Mouse (Mus musculus) right cerebral cortex, adult 2 months (tissue): Measurements from ENCODE around the gene Htr7.

Source experiments
- DNase-seq, 2 experiments: peaks; one replicate each; pipeline ENCODE4 v3.0.0; 2021 to 2022; ENCODE audit warnings: low spot score in 2 of 2

Gene Htr7

DNA sequence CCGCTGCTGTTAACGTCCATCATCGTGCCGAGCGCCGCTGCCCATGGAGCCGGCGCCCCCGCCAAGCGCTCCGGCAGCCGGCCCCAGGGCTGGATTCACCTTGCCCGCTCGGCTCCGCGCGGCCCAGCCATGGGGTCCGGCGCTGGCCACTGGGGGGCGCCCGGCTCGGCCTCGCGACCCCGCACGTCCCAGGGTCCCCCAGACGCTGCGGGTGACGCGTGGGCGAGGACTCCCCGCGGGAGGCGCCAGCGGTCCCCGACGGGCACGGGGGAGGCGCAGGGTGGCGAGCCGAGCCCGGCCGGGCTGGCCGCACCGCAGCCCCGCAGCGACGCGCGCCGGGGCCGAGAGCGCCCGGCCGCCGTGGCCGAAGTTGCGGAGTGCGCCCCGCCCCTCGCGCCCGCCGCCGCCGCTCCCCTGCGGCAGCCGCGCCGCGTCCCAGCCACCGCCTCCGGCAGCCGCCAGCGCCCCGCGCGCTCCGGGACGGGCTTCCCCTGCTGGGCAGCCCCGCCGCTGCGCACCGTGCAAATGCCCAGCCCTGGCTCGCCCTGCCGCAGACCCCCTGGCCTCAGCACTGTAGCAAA lies at the start of gene Htr7:
Gene Htr7 (minus strand): TSS at position 277 of the 581 bp plus-strand sequence.
- peak; percentile 14 to 32 for DNase-seq

DNA sequence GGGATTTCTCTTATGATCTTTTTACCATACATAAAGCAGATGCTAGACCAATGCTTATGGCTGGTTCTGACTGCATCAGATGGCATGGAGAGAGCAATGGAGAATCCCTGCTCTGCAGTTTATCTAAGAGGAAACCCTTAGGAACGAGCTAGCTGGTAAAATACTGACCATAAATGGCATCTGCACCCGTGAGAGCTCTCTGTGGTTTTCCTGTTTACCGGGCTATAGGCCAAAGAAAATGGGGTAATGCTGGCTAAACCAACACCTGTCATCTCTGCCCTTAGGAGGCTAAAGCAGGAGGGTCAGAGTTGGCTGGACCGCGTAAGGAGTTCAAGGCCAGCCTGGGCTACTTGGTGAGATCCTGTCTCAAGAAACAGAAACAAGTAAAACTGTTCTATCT lies 46.6 kb upstream of the Htr7 start:
- no peak for DNase-seq

DNA sequence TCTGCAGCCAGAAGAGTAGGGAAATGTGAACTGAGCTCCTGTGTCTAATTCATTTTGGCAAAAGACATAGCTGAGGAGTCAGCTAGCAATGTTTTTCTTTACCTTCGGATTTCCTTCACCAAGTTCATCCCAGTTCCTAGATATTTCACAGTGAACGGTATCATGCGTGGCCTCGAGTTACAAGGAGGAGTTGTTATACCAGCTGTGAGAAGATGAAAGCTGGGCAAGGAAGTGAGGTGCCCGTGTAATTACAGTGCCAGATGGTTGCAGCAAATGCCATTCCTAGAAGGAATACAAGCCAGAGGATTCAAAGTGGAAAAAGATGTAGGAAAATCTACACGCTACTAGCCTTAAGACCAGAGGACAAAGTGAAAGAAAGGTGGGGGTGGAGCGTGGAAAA lies 41.6 kb upstream of the Htr7 start:
- peak in 1 of 2 experiments; percentile 5 for DNase-seq

DNA sequence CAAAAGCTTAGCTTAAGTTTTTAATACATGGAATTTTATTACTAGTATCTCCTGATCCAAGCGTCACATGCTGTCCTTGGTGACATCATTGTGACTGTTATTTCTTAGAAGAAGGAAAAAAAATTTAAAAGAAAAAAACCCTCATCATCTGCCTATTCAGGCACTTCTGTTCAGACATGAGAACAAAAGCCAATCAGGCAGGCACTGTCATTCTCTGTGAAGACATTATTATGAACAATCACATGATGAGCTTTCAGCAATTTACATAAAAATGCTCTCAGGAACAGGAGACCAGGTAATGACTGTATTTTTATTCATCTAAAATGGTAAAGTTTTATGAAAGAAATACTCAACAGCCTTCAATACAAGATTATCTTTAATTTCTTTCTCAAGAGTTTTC lies 41.0 kb upstream of the Htr7 start:
- no peak for DNase-seq

DNA sequence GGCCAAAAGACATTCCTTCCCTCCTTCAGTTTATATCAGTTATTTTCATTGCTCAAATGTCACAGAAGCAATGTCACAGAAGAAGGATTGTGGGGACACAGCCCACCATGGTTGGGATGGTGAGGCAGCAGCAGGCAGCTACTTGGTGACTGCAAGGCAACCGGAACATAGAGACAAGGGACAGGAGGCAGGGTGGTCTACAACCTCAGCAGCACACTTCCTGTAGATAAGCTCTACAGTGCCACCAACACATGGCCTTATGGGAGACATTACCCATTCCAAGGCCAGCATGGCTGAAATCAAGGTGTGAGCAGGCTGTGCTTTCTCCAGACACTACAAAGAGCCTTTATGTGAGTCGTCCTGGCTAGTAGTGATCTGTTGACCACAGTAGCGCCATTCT lies 39.9 kb upstream of the Htr7 start:
- no peak for DNase-seq

DNA sequence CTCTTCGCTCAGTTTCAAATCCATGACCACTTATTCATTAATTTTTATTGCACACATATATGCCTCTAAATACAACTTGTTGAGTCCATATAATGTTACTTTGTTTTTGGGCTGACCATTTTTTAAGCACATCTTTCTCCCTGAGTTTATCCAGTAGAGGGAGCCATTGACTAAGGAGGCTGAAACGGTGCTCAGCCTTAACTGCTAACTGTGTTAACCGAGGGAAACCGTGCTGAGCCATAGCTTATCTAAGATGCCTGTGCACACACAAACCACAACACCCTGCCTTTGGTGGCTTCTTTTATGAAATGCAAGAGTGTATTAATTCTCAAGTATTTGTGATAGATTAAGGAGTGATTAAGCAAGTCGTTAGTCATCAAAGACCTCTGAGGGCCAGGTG lies 33.5 kb upstream of the Htr7 start:
- peak in 1 of 2 experiments; percentile 13 for DNase-seq

DNA sequence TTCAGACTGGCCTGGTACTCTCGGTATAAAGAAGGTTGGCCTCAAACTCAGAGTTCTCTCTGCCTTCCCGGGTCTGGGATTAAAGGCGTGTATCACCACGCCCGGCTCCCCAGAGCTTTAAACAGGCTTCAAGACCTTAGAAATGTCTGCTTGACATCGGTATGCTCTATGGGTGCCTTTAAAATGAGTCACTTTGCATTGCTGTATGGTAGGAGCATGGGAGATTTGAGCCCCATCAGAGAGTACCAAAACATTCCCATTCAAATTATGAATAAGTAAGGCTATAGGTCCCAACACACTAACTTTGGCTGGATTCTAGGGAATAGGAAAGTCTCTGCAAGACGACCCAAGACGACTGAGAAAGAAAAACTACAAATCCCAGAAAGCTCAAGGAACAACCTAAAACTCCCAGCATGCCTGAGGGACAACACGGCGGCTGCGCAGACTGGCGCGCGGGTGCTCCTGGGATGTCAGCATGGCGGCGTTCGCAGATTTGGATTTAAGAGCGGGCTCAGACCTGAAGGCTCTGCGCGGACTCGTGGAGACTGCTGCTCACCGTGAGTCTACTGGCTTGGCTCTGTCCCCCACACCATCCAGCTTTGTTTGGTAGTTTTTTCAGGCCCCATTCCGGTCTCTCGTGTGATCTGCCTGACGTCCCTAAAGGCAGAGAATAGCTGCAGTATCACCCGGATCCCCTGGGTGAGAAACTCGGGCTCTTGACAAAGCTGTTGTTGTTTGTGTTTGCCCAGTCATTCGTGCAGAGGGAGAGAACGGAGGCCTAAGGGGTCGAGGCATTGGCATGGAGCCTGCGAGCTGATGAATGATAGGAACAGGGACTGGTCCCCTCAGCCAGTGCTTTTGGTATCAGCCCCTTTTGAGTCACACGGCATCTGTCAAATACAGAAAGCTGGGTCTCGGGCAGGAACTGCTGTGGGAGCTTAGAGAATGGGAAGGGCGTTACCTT lies 26.2 kb upstream of the Htr7 start, which contains the start of gene Rpp30:
Gene Rpp30 (plus strand): TSS at position 455 of the 964 bp plus-strand sequence.
- peak; percentile 81 to 87 for DNase-seq

DNA sequence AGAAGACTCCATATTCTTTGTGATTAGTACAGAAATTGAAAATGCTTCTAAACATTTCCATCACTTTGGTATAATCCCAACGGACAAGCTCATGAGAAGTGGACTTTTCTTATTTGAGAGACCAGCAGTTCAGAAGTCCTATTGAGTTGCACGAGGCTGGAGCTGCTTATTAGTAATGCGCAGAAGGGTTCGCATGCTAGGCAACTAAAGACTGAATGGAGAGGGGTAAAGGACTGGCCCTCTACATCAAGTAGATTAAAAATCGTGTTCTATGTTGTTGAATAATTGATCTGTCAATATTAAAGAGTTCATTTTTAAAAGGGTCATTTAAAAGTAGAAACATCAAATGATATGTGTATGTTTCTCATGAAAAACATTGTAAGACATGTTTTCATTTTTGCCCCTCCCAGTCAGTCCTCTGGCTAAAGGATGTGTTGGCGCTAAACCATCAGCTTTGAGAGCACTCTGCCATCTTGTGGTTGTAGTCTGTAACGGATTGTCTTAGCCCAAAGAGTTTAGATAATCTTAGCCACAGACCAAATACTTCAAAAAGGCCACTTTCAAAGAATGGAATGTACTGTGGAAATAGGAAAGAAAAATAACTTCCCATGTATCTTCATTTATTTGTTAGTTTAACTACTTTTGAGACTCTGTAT lies 25.4 kb upstream of the Htr7 start:
- peak; percentile 22 to 31 for DNase-seq

DNA sequence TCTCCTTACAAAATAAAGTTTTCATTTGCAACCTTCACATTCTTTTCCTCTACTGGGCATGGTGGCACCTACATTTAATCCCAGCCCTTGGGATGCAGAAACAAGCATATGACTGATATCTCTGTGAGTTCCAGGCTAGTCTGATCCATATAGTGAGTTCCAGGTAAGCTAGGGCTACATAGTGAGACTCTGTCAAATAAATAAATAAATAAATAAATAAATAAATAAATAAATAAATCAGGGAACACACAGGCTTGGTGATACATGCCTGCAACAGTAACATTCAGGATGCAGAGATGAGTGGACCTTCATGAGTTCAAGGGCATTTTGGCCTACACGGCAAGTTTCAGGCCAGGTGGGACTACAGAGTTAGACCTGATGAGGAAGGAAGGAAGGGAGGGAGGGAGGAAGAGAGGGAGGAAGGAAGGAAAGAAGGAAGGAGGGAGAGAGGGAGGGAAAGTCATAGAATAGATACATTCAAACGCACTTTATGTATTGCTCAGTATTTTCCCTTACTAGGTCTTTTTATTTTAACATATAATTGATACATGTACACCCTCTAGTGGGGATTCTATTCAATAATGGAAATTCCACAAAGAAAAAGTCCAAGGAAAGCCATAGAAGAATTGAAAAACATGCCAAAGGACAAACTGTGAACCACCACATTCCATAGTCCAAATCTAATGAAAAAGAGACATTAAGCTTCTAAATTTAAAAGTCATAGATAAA lies 5.7 kb upstream of the Htr7 start:
- DNase-seq: no peak

DNA sequence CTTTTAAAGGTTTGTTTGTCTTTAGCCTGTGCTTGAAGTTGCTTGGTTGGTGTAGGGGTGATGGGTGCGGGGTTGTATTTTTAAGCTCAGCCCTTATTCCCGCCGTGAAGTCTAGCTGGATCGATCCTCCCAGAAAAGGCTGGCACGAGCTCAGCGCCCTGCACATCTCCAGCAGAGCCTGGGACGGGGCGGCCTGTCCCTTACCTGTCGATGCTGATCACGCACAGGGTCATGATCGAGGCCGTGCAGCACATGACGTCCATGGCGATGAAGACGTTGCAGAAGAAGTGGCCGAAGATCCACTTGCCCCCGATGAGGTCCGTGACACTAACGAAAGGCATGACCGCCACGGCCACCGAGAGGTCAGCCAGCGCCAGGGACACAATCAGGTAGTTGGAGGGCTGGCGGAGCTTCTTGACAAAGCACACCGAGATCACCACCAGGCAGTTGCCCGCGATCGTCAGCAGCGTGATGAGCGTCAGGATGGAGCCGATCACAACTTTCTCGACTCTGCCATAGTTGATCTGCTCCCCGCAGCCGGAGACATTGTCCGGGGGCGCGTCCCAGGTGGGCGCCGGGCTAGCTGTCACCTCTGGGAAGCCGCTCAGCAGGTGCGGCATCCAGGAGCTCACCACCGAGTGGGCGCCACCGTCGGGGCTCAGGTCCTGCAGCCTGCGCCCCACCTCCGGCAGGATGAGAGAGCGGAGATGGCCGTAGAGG lies 645 bp downstream of the Htr7 start:
- peak; percentile 15 to 29 for DNase-seq

- DNase-seq: no peak
Measured at GRCm38 (mm10) chr19:36046046-36046445, 11.3 kb downstream of the Htr7 start.

- no peak for DNase-seq
Measured at GRCm38 (mm10) chr19:36014836-36015235, 42.5 kb downstream of the Htr7 start.

DNA sequence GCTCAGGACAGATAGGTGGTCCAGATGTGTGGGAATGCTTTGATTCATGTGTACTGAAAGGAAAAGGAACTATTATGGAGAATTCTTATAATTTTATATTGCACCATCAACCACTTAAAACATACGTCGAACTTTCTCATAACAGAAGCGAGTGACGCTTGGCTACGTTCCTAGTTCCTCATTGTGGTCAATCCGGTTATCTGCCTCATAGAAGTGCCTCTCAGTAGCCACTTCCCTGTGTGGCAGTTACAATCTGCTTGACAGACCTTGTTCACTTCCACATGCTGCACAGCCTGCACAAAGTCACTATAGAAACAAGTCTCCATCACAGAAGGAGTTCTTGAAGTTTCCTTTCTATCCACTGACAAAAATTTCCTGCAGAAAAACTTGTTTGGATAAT lies 51.0 kb downstream of the Htr7 start:
- no peak for DNase-seq

DNA sequence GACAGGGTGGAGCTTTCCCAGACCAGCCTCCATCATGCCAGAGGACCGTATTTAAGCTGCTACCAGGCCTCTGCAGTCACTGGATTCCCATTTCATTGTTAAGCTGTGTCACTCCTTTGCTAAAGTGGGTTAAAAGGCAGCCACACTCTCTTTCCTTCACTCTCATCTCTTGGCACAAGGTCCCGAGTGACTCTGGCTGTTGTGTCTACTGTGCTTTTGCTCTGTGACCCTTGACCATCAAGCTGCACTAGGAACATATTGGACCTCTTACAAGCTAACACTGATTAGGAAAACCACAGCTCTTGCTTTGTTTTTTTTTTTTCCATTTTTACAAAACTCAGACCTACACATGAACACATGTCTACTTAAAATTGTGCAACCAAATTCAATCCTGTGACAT lies 52.3 kb downstream of the Htr7 start:
- DNase-seq: no peak

- peak; percentile 31 to 44 for DNase-seq
Measured at GRCm38 (mm10) chr19:36002476-36003445, 54.5 kb downstream of the Htr7 start.

DNA sequence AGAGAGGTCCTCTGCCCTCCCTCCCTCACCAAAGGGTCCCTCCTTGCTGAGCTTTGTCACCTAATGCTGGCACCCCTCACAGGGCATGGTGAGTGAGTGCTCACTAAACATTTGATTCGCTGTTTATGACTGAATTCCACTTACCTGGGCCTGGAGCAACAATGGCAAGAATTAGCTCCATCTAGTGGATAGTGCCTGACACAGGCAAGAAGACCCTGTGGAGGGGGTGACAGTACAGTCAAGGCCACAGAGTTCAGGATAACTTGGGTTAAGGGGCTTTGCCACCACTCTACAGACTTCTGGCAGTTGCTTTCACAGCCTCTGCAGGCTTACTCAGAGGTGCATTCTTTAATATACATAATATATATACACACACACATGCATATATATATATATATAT lies 55.8 kb downstream of the Htr7 start:
- no peak for DNase-seq

GRCm38 (mm10) chr19:36000955-36001354 lies 56.4 kb downstream of the Htr7 start:
- no peak for DNase-seq

DNA sequence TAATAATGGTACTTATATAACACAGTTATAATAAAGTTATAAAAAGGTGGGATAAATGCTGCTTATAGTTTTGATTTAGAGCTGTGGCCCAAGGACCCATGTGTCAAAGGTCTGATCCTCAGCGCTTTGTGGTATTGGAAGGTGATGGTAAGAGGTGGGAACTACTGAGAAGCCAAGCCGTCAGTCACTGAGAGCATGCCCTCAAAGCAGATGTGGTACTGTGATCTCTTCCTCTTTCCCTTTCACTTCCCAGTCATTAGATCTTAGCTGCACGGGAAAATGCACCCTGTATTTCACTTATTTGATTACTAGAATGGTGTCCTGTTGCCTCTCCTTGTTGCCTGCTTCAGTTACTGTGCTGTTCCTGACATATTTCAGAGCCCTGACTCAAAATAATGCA lies 59.9 kb downstream of the Htr7 start:
- no peak for DNase-seq

- DNase-seq: no peak
Measured at GRCm38 (mm10) chr19:35987461-35987860, 69.8 kb downstream of the Htr7 start.

DNA sequence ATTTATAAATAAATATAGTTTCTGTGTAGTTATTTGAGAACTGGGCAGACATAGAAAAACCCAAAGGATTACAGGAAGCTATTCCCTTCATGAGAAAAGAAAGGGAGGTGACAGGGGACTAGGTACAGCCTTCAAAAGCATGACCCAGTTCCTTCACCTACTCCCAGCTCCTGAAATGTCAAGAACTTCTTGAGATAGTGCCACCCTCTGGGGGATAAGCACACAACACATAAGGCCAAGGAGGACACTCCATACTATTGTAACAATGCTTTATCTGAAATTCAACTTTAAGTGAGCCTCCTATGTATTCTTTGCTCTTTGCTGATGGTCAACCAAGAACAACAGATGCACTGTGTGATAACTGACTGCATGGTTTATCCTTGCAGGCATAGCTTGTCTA lies 82.6 kb downstream of the Htr7 start:
- no peak for DNase-seq
